Mouse (Mus musculus) large intestine, adult 2 months (tissue): Measurements from ENCODE around the gene Klhl2. TPM values are rescaled to one million over a fixed set of nuclear protein-coding genes. Genes with fewer than 3 reads are reported as not detected.

ENCODE experiments used
- DNase-seq: peaks from one replicate; pipeline ENCODE4 v3.0.0-alpha.2; 2012; ENCODE audit warnings: low read depth, low spot score
- WGBS: fragments of 180-500 bp; shearing (Covaris S2); methylation state at CpG from one replicate; pipeline ENCODE4 v1.1.7; 2018; 5-methylcytosine and 5-hydroxymethylcytosine counted together
- polyA plus RNA-seq: library from polyadenylated mRNA; depleted of rRNA; stranded (reverse); fragments of >200 nt; gene quantifications from 2 replicates; pipeline ENCODE4 v1.2.3, GENCODE M21; 2012; rRNA removed

Gene Klhl2
- polyA plus RNA-seq, 1 experiment, result 10.2 TPM

DNA sequence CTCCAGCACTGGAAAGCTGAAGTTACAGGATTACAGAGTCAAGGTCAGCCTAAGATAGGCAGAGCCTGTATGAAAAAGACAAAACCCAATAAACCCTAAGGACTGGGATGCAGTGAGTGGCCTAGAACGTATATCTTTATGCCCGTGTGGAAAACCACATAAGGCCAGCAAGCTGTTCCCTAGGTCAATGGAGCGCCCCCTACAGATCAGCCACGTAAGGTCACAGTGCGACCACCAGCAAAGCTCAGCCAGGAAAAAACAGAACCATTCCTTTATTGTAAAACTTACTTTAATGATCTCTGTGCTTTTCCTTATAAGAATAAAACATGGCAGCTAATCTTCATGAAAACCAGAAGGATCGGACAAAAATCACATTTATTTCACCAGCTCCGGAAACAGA is 131.9 kb downstream of the Klhl2 start:
- 89% methylated on average over 7 of the region's 7 CpGs for WGBS

DNA sequence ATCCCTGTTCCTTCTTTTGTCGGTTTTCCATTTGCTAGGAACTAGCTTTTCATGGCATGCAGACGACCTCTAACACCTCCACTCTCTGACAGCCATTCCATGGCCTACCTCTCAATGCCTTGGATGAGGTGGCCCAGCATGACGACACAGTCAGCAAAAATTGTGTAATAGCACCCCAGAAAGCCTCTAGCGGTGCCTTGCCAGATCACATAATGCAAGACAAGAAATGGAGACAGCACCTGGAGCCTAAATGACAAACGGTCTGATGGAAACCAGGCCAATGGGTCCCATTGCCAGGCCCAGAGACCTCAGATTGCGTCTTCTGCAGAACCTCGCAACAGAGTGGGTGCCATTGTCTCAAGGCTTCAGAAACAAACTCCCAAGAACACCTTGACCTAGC is 137.3 kb downstream of the Klhl2 start:
- 89% methylated on average over 7 of the region's 7 CpGs for WGBS

More for the DNA sequence above, 131.9 kb downstream of the Klhl2 start:
- DNase-seq, result no peak

DNA sequence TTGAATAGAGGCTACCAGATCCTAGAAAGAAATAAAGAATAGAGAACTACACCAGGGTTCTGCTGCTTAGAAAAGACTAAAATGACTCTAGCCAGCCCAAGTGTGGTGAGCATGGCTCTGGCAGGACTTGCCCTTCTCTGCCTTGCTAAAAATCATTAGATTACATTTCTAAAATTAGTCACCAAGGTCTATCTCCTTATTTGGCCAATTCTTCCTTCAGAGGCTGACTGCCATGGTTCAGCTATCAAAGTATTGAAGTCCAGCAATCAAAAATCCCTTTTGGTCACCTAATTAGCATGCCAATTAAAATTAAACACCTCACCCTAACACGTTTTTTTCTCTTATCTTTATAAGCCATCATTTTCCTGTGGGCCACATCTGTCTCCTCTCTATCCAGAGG is 138.3 kb downstream of the Klhl2 start:
- whole genome bisulfite sequencing, result 17% methylated on average over 1 of the region's 1 CpGs
- DNase-seq, result no peak

More for the DNA sequence above, 137.3 kb downstream of the Klhl2 start:
- no peak for DNase-seq

DNA sequence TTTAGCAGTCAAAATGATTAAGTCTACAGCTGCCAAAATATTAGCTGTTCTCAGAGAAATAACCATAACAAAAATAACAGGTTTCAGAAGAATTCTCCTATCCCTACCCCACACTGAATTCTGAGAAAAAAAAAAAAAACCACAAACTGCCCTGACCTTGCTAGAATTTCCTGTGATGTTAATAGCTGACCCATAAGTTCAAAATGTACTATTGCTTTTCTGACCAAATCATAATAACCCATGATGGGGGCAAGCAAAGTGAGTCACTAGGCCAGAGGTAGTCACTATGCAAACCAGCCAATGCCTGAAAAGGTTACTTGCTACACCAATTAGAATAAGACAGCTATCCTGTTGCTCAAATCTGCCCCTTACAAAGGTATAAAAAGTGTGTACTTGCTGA is 142.3 kb downstream of the Klhl2 start:
- no peak for DNase-seq

DNA sequence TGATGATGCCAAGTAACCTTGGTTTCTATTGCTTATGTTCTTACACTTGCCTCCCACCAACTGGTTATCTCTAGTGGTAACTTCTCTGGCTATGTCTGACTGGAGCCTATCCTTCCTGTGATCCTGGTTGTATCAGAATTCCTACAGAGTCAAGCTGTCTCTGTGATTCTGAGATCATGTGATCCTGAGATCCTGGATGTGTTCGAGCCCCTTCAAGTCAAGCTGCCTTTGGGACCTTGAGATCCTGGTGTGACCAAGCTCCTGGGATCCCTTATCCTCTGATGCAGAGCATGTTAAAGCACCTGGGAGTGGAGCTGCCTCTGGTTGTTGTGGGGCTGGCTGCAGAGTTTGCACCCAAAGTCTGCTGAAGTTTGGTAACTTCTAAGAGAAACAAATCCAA is 146.6 kb downstream of the Klhl2 start:
- DNase-seq, result no peak
- WGBS, result 71% methylated on average over 1 of the region's 1 CpGs

DNA sequence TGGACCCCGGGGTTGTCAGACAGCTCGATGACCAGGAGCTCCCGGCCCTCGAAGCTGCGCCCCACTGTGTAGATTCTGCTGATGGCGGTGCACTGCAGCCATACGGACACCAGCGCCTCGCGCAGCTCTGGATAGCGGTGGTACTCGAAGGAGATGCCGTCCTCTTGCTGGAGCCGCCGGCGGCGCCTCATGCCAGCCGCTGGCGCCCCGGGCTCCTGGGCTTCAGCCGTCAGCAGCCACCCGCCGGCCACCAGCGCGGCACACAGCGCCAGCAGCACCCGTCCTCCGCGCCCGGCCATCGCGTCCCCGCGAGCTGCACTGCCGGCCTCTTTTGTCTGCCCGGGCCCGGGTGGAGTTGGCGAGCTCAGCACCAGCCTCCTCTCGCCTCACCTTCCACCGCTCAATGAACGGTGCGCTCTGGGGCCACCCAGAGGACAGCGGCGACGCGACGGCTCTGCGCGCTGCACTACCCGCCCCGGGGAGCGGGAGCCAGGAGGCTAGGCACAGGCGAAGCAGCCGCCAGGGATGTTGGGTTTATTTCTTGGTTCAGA is 157.1 kb downstream of the Klhl2 start, which contains the start of gene Cpe:
Gene Cpe, minus strand, starts transcription at position 404 of the 551 bp plus-strand sequence.
- peak; percentile 19 for DNase-seq
- under 1% methylated on average over 54 of the region's 54 CpGs for WGBS

DNA sequence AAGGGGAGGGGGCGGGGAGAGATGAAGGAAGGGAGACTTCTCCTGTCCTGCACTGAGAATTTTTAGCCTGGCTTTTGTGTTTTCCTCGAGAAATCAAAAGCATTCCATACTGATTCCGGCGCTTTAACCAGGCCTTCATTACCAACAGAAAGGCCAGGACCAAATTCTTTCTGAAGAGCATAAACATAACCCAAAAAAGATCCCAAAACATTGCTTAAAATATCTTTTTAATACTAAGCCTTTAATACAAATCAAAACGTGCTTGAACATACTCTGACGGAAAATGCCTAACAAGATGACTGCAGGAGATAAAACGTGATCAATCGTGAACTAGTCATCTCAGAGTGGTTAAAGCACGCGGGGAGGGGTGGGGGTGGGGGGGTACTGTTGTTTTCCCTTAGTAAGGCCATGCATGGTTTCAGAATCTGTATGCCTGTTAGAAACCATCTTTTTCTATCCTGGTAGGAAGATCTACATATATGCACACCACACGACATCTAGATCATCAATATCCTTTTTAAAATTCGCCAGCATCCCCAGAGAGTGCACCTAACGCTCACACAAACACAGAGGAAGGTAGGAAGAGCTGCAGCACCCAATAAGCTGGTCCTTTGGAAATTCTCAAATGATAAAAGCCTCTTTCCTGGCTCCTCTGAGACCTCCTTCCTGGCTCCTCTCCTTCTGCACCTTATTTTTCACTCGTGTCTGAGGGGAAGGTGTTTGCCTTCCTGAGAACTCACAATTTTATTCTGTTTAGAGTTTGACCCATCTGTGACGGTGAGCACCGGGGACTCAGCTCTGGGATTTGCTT is 158.0 kb downstream of the Klhl2 start:
- WGBS, result 34% methylated on average over 16 of the region's 16 CpGs
- DNase-seq, result no peak

DNA sequence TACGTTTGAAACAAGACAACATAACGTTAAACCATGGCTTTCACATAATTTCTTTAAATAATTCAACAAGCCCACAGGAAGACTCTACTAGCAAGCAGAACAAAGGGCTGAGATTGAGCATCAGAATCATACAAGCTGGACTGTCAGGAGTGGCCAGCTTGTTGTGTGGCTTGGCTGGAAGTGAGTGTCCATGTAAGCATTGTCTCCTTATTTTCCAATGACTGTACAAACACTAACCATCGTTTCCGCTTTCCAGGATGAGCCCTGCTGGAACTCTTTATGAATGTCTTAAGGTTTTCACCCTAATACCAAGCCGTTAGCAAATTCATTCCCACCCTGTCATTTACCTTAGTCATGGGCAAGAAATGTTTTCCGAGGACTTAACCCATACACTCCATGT is 159.0 kb downstream of the Klhl2 start:
- 74% methylated on average over 6 of the region's 6 CpGs for WGBS
- DNase-seq, result no peak

DNA sequence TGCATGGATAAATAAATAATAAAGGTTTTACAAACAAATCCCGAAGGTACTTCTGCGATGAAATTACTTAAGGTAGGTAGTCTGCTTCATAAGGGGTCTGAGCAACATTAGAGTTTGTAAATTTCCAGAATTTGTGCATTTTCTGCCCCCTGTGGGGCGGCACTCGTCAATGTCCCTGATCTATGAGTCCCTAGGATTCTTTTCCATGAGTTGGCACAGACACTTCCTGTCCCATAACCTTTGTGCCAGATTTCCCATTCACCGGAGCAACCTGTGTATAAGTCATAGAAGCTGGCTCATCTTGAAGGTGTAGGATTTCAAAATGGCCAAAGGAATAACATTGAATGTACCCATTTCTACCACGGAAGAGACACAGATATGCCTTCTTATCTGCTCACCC is 159.5 kb downstream of the Klhl2 start:
- WGBS, result 65% methylated on average over 6 of the region's 6 CpGs
- no peak for DNase-seq

Other genes starting within 250 kb of the Klhl2 start
- 42.0 and 43.0 TPM in 2 replicates for gene Cpe, start 157.0 kb downstream of the Klhl2 start, polyA plus RNA-seq
- 32.2 and 55.1 TPM in 2 replicates for gene Msmo1, start 116.2 kb downstream of the Klhl2 start, polyA plus RNA-seq
- 30.1 and 35.5 TPM in 2 replicates for gene Tmem192, start 97.2 kb upstream of the Klhl2 start, polyA plus RNA-seq
- not detected in 2 replicates for gene Trim75, start 137.8 kb upstream of the Klhl2 start, polyA plus RNA-seq
- gene Trim61, start 168.5 kb upstream of the Klhl2 start, polyA plus RNA-seq, result not detected in 2 replicates
- not detected in 2 replicates for gene Trim60, start 168.6 kb upstream of the Klhl2 start, polyA plus RNA-seq
- gene Apela, start 187.3 kb upstream of the Klhl2 start, polyA plus RNA-seq, result not detected in 2 replicates
- gene Gm10663, start 225.0 kb upstream of the Klhl2 start, polyA plus RNA-seq, result not detected in 2 replicates